Mouse (Mus musculus) heart, adult 11 months (tissue): ENCODE results near the gene Eif4a2.
A peak's percentile ranks its signal among the peaks of the same experiment; 100 is the strongest.

Experiments used
- DNase-seq: peaks from one replicate; pipeline ENCODE4 v3.0.0; 2022

Eif4a2 gene

GRCm38 (mm10) chr16:23145211-23145610 lies 38.0 kb downstream of the Eif4a2 start:
- DNase-seq, result peak; percentile 78

DNA sequence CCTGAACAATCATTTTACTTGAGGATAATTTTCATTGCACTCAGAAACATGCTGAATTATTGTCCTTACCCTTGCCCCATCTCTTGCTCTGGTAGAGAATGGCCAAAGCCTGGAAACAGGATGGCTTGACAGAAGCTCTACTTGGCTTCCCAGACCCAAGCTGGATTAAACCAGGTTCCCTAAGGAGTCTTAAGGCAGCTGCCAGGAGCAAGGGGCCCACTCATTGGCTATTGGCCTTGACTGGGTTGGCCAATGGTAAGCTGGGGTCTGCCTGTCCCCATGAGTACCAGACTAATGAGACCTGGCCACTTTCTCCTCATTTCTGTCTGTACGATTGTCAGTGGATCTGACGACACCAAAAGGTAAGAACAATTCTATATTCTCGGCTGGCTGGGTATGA lies 39.0 kb downstream of the Eif4a2 start, which contains the start of gene Adipoq:
Gene Adipoq (plus strand): TSS at position 257 of the 400 bp plus-strand sequence.
- peak; percentile 74 for DNase-seq

DNA sequence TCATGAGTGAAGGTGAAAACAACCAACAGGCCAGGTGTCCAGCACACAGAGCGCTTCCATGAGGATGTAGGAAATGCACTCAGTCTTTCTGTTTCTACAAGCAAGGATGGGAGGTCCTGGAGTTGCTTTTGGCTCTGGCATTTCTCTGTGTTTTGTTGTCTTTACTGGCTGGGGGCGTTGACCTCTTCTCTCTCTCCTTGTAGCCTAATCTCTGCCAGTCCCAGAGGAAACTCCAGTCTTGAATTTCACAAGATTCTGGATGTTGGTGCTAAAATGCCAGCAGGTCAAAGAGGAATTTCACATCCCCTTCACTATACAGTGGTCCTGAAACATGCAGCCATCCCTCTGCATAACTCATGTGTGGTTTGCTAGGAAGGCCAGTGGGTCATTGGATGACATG lies 41.7 kb downstream of the Eif4a2 start:
- DNase-seq, result peak; percentile 78

DNA sequence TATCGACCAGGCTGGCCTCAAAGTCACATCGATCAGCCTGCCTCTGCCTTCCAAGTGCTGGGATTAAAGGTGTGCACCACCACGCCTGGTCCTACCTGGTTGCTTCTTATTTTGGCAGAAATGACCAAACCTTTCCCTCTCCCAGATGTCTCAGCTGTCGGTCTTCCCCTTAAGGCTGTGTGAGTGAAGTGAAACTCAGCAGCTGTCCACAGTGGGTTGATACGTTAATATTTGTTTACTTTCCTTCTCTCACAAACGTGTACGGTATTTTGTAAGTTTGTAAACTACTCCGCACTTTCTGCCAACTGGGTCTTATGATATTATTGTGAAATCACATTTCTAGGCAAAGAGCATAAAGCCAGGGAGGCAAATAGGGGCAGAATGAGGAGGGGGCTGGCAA lies 42.2 kb downstream of the Eif4a2 start:
- DNase-seq, result no peak

GRCm38 (mm10) chr16:23151423-23151822 lies 44.2 kb downstream of the Eif4a2 start:
- DNase-seq, result peak; percentile 93

- no peak for DNase-seq
Measured at GRCm38 (mm10) chr16:23154261-23154660, 47.0 kb downstream of the Eif4a2 start.

- DNase-seq, result peak; percentile 75
Measured at GRCm38 (mm10) chr16:23157013-23157412, 49.8 kb downstream of the Eif4a2 start.

GRCm38 (mm10) chr16:23158292-23158691 lies 51.0 kb downstream of the Eif4a2 start:
- peak; percentile 67 for DNase-seq

- peak; percentile 76 for DNase-seq
Measured at GRCm38 (mm10) chr16:23158957-23159356, 51.7 kb downstream of the Eif4a2 start.

DNA sequence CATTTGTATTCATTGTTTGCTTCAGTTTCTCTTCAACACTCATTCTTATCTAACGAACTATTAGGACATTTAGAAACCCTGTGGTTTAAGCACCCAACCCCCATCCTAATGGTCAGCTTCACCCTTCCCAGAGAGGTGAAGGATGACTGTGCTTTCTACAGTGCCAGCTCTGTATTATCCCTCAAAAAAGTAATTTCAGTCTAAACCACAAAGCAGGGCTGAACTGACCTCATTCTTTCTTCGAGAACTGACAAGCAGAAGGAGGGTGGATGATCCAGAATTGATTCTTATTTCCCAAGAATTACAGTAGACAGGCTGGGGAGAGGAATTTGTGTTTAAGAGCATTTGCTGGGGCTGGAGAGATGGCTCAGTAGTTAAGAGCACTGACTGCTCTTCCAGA lies 52.5 kb downstream of the Eif4a2 start:
- peak; percentile 55 for DNase-seq

GRCm38 (mm10) chr16:23162116-23162515 lies 54.9 kb downstream of the Eif4a2 start:
- DNase-seq, result no peak
